Mouse (Mus musculus) megakaryocyte, adult 5-6 weeks (primary cell): ENCODE measurements around the gene Dyrk3. TPM values are rescaled to one million over a fixed set of nuclear protein-coding genes. Genes with fewer than 3 reads are reported as not detected.

Experiments
- ATAC-seq: 2 replicates; pipeline ENCODE4 v1.8.0; 2016; ENCODE audit warnings: mild to moderate bottlenecking, inconsistent platforms; ENCODE audit not compliant: poor library complexity, severe bottlenecking
- total RNA-seq, 2 experiments: library from RNA; stranded (forward) in 1 of 2; stranded (reverse) in 1 of 2; fragments of 153-499, 151-499 nt in 1 of 2; fragments of 221-1000, 200-1000 nt in 1 of 2; gene quantifications; 2 replicates each; pipeline versions ENCODE4 v1.2.3 to v1.2.4; 2015 to 2017

Dyrk3 gene
- total RNA-seq, 2 experiments from 2014 or later, result 4.6 to 4.8 TPM

GRCm38 (mm10) chr1:131085957-131086739 lies 52.0 kb downstream of the Dyrk3 start:
- ATAC-seq, result no peak

- ATAC-seq, result no peak
Measured at GRCm38 (mm10) chr1:131085272-131085671, 52.9 kb downstream of the Dyrk3 start.

DNA sequence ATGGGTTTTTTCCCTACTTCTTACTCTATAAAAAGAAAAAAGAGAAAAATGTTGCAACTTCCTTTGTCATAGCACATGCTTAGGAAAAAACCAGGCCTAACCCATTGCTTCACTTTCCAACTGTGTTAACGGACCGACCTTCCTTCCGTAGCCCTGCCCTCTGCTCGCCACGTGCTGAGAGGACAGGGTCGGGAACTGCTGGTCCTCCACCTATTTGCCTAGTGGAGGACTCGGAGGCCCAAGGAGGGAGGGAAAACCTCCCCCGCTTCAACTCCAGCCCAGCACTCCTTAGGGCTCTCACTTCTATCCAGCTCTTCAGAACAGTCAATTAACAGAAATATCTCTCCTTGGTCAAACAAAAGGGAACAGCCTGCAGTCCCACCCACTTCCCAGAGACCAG lies 53.9 kb downstream of the Dyrk3 start:
- ATAC-seq, result peak; percentile 67

GRCm38 (mm10) chr1:131083609-131084008 lies 54.5 kb downstream of the Dyrk3 start:
- ATAC-seq, result no peak; the same call in 1 of the 2 replicates

GRCm38 (mm10) chr1:131083122-131083521 lies 55.0 kb downstream of the Dyrk3 start:
- no peak for ATAC-seq

- no peak for ATAC-seq
Measured at GRCm38 (mm10) chr1:131080686-131081085, 57.5 kb downstream of the Dyrk3 start.

DNA sequence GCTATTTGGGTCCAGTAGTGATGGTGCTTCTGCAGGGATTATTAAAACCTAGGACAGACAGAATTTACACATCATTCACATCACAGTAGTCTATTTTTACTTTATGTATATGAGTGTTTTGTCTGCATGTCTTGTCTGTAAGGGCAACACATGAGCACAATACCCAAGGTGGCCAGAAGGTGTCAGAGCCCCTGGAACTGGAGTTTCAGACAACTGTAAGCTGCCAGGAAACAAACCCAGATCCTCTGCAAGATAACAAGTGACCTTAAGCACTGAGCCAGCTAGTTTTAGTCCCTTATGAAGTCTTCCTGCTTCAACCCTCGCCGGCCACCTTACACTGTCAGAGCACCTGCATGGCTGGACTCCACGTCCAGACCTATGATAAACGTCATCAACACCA lies 58.4 kb downstream of the Dyrk3 start:
- ATAC-seq, result peak; percentile 27; the same call in 1 of the 2 replicates

DNA sequence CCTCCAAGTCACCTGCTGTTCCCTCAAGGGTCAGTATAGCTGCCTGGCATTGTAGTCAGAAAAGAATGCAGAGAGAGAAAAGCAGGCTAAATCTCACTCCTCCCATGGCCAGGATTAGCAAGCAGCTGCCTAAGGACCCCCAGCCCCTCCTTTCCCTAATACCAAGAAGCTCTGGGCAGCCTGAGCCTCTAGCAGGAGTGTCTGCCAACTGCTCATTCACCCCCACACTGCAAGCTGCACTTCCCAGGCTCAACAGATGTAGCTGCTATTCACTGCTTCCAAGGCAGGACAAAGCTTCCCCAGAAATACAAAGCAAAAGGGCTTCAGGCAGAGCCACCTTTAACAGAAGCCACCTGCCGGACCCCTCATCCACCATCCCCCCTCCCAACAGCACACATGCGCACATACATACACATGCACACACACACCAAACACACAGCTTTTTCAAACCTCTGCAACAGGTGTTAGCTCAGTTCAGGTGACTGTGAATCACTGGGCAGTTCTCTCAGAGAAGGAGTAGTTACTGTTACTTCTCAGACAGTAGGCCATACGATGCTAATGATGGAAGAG lies 59.3 kb downstream of the Dyrk3 start:
- ATAC-seq, result no peak

Other genes with a start within 250 kb of the Dyrk3 start
- not detected in 2 replicates for gene Il20, start 226.9 kb downstream of the Dyrk3 start, total RNA-seq (2015)
- gene Il20, start 226.9 kb downstream of the Dyrk3 start, total RNA-seq (2017), result not detected in 2 replicates
- gene Il19, start 198.2 kb downstream of the Dyrk3 start, total RNA-seq (2015), result not detected in 2 replicates
- not detected in 2 replicates for gene Il19, start 198.2 kb downstream of the Dyrk3 start, total RNA-seq (2017)
- gene Il10, start 118.5 kb downstream of the Dyrk3 start, total RNA-seq (2015), result not detected in 2 replicates
- 0.49 TPM in 1 of 2 replicates, not detected in the other for gene Il10, start 118.5 kb downstream of the Dyrk3 start, total RNA-seq (2017)
- 210 and 215 TPM in 2 replicates for gene Mapkapk2, start 40.5 kb downstream of the Dyrk3 start, total RNA-seq (2015)
- gene Mapkapk2, start 40.5 kb downstream of the Dyrk3 start, total RNA-seq (2017), result 210 and 216 TPM in 2 replicates
- gene Eif2d, start 14.8 kb upstream of the Dyrk3 start, total RNA-seq (2015), result 28.7 and 31.0 TPM in 2 replicates
- gene Eif2d, start 14.8 kb upstream of the Dyrk3 start, total RNA-seq (2017), result 23.1 and 24.5 TPM in 2 replicates
- 81.7 and 97.9 TPM in 2 replicates for gene Rassf5, start 106.9 kb upstream of the Dyrk3 start, total RNA-seq (2015)
- gene Rassf5, start 106.9 kb upstream of the Dyrk3 start, total RNA-seq (2017), result 99.6 and 110 TPM in 2 replicates
- gene Ikbke, start 141.3 kb upstream of the Dyrk3 start, total RNA-seq (2015), result 18.6 and 28.4 TPM in 2 replicates
- gene Ikbke, start 141.3 kb upstream of the Dyrk3 start, total RNA-seq (2017), result 24.1 and 24.9 TPM in 2 replicates